Mouse (Mus musculus): ENCODE results near the gene Cdc26. TPM values are rescaled to one million over a fixed set of nuclear protein-coding genes. Genes with fewer than 3 reads are reported as not detected.

Gene Cdc26
- polyA plus RNA-seq, 1 experiment from 2014 or later = 99.8 TPM

GRCm38 (mm10) chr4:62360805-62361455 is 47.5 kb downstream of the Cdc26 start:
- Histone ChIP-seq H3K4me2 (ENCODE audit: low read length) (peak overlapping the region; percentile 90), H3K9me3 (ENCODE audit: control insufficient read depth, low read length) (no peaks in the 10 kb centered on the region), H3K27ac (ENCODE audit: low read length) (no peak overlapping the region), H3K9ac (replicated peaks; ENCODE audit: low read depth, low read length) (peak overlapping the region; percentile 72), H3K4me3 (replicated peaks; ENCODE audit: low read length) (peak overlapping the region; percentile 88), H3K36me3 (ENCODE audit: control insufficient read depth, insufficient read depth) (no peaks in the 10 kb centered on the region), H3K27me3 (replicated peaks; ENCODE audit: control insufficient read depth, insufficient read depth, low read length) (no peaks in the 10 kb centered on the region), H3K4me1 (replicated peaks; ENCODE audit: control insufficient read depth, insufficient read depth, low read length) (peaks cover 23% of the 10 kb centered on the region)
- ATAC-seq = no peak
- WGBS = under 1% methylated on average over 22 of the region's 22 CpGs

DNA sequence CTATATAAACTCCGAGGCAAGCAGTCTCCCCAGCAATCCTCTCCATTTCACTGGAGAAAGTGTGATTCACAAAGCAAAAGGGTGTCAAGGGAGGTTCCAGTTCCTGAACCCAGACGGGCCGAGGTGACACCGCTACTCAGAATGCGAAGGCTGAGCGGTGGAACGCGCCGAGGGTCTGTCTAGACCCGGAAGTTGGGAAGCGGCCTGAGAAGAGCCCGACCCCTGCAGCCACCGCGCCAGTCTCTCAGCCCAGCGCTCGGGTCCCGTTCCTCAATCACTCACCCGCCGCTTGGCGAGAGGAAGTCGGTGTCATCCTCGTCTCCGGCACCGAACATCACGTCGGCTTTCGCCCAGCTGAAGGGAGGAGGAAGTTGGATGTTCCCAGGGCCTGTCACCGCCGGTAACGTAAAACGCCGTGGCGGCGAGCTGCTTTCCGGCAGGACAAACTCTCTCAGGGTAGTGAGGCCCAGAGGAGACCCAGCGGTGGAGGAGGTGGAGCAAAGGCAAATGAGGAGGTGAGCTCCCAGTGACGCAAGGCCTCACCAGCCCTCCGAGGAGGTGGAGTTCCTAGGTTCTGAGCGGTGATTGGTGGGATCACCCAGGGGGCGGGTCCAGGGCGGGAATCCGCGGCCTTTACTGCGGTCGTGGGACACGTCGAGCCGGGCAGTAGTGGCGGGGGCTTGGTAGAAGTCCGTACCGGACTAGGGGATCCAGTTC is 48.2 kb downstream of the Cdc26 start, which contains the start of the genes Fkbp15 and Slc31a1:
Fkbp15 (minus strand) TSS at position 461 of the 717 bp plus-strand sequence.
Slc31a1 (plus strand) TSS at position 640 of the 717 bp plus-strand sequence.
- WGBS = under 1% methylated on average over 51 of the region's 51 CpGs
- H3K4me2 ChIP-seq (ENCODE audit: low read length) = peak within 1 kb of the TSS; percentile 90

GRCm38 (mm10) chr4:62359256-62359775 is 49.1 kb downstream of the Cdc26 start:
- no peak for ATAC-seq
- Histone ChIP-seq H3K4me3 (replicated peaks; ENCODE audit: low read length) (peak overlapping the region; percentile 88), H3K27me3 (replicated peaks; ENCODE audit: control insufficient read depth, insufficient read depth, low read length) (no peaks in the 10 kb centered on the region), H3K9ac (replicated peaks; ENCODE audit: low read depth, low read length) (peak overlapping the region; percentile 86), H3K27ac (ENCODE audit: low read length) (no peak overlapping the region), H3K36me3 (ENCODE audit: control insufficient read depth, insufficient read depth) (no peaks in the 10 kb centered on the region), H3K4me1 (replicated peaks; ENCODE audit: control insufficient read depth, insufficient read depth, low read length) (peaks cover 23% of the 10 kb centered on the region), H3K4me2 (ENCODE audit: low read length) (peak overlapping the region; percentile 85), H3K9me3 (ENCODE audit: control insufficient read depth, low read length) (no peaks in the 10 kb centered on the region)
- WGBS = 40% methylated on average over 7 of the region's 7 CpGs

More for the DNA sequence above, 48.2 kb downstream of the Cdc26 start, which contains the start of the genes Fkbp15 and Slc31a1:
- no peaks in the 10 kb centered on the region for H3K27me3 ChIP-seq (replicated peaks; ENCODE audit: control insufficient read depth, insufficient read depth, low read length)
- H3K4me3 ChIP-seq (replicated peaks; ENCODE audit: low read length) = peak within 1 kb of the TSS; percentile 88
- H3K4me1 ChIP-seq (replicated peaks; ENCODE audit: control insufficient read depth, insufficient read depth, low read length) = peaks cover 23% of the 10 kb centered on the region
- H3K36me3 ChIP-seq (ENCODE audit: control insufficient read depth, insufficient read depth) = no peaks in the 10 kb centered on the region
- H3K9me3 ChIP-seq (ENCODE audit: control insufficient read depth, low read length) = no peaks in the 10 kb centered on the region
- ATAC-seq = peak; percentile 100
- H3K9ac ChIP-seq (replicated peaks; ENCODE audit: low read depth, low read length) = peak within 1 kb of the TSS; percentile 86
- peak within 1 kb of the TSS; percentile 81 for H3K27ac ChIP-seq (ENCODE audit: low read length)

GRCm38 (mm10) chr4:62357631-62358148 is 50.8 kb downstream of the Cdc26 start:
- H3K4me2 ChIP-seq (ENCODE audit: low read length) = no peak overlapping the region
- H3K4me3 ChIP-seq (replicated peaks; ENCODE audit: low read length) = no peak overlapping the region
- no peak for ATAC-seq
- no peaks in the 10 kb centered on the region for H3K27me3 ChIP-seq (replicated peaks; ENCODE audit: control insufficient read depth, insufficient read depth, low read length)
- no peak overlapping the region for H3K9ac ChIP-seq (replicated peaks; ENCODE audit: low read depth, low read length)
- H3K27ac ChIP-seq (ENCODE audit: low read length) = no peak overlapping the region
- H3K9me3 ChIP-seq (ENCODE audit: control insufficient read depth, low read length) = no peaks in the 10 kb centered on the region
- 95% methylated on average over 1 of the region's 1 CpGs for WGBS
- H3K36me3 ChIP-seq (ENCODE audit: control insufficient read depth, insufficient read depth) = no peaks in the 10 kb centered on the region
- peaks cover 23% of the 10 kb centered on the region for H3K4me1 ChIP-seq (replicated peaks; ENCODE audit: control insufficient read depth, insufficient read depth, low read length)

- no peaks in the 10 kb centered on the region for H3K9me3 ChIP-seq (ENCODE audit: control insufficient read depth, low read length)
- no peaks in the 10 kb centered on the region for H3K27me3 ChIP-seq (replicated peaks; ENCODE audit: control insufficient read depth, insufficient read depth, low read length)
- no peak overlapping the region for H3K4me3 ChIP-seq (replicated peaks; ENCODE audit: low read length)
- WGBS = 98% methylated on average over 2 of the region's 2 CpGs
- H3K36me3 ChIP-seq (ENCODE audit: control insufficient read depth, insufficient read depth) = peaks cover 13% of the 10 kb centered on the region
- H3K4me2 ChIP-seq (ENCODE audit: low read length) = no peak overlapping the region
- no peak overlapping the region for H3K9ac ChIP-seq (replicated peaks; ENCODE audit: low read depth, low read length)
- ATAC-seq = no peak
- H3K27ac ChIP-seq (ENCODE audit: low read length) = no peak overlapping the region
- no peaks in the 10 kb centered on the region for H3K4me1 ChIP-seq (replicated peaks; ENCODE audit: control insufficient read depth, insufficient read depth, low read length)
Observed at GRCm38 (mm10) chr4:62349371-62349770, 59.1 kb downstream of the Cdc26 start.

DNA sequence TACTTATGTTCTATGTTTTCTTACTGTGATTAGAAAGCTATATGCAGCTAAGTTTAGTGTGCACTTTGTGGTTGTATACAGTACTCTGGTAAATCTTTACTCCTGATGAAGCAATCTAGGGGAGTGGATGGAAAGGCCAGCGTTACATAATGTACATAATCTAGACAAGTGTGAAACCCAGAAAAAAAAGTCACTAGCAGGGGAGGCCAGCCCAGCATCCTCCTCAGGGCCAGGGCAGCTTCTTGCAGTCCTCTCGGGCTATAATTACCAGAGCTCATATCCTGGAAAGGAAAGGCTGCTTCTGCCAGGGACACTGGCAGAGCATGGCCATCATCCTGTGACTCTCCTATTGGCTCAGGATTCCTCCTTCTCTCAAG is 60.1 kb downstream of the Cdc26 start:
- WGBS = 76% methylated on average over 2 of the region's 2 CpGs

GRCm38 (mm10) chr4:62347605-62348328 is 60.7 kb downstream of the Cdc26 start:
- no peak overlapping the region for H3K4me2 ChIP-seq (ENCODE audit: low read length)
- 85% methylated on average over 9 of the region's 9 CpGs for WGBS
- no peak overlapping the region for H3K27ac ChIP-seq (ENCODE audit: low read length)
- H3K27me3 ChIP-seq (replicated peaks; ENCODE audit: control insufficient read depth, insufficient read depth, low read length) = no peaks in the 10 kb centered on the region
- H3K9me3 ChIP-seq (ENCODE audit: control insufficient read depth, low read length) = no peaks in the 10 kb centered on the region
- peaks cover 13% of the 10 kb centered on the region for H3K36me3 ChIP-seq (ENCODE audit: control insufficient read depth, insufficient read depth)
- no peak for ATAC-seq
- H3K9ac ChIP-seq (replicated peaks; ENCODE audit: low read depth, low read length) = no peak overlapping the region
- no peak overlapping the region for H3K4me3 ChIP-seq (replicated peaks; ENCODE audit: low read length)
- no peaks in the 10 kb centered on the region for H3K4me1 ChIP-seq (replicated peaks; ENCODE audit: control insufficient read depth, insufficient read depth, low read length)

More for the DNA sequence above, 60.1 kb downstream of the Cdc26 start:
- Histone ChIP-seq H3K36me3 (ENCODE audit: control insufficient read depth, insufficient read depth) (peaks cover 13% of the 10 kb centered on the region), H3K9ac (replicated peaks; ENCODE audit: low read depth, low read length) (no peak overlapping the region), H3K4me1 (replicated peaks; ENCODE audit: control insufficient read depth, insufficient read depth, low read length) (no peaks in the 10 kb centered on the region), H3K9me3 (ENCODE audit: control insufficient read depth, low read length) (no peaks in the 10 kb centered on the region), H3K4me2 (ENCODE audit: low read length) (no peak overlapping the region), H3K4me3 (replicated peaks; ENCODE audit: low read length) (no peak overlapping the region), H3K27me3 (replicated peaks; ENCODE audit: control insufficient read depth, insufficient read depth, low read length) (no peaks in the 10 kb centered on the region), H3K27ac (ENCODE audit: low read length) (no peak overlapping the region)
- ATAC-seq = no peak

- no peaks in the 10 kb centered on the region for H3K27me3 ChIP-seq (replicated peaks; ENCODE audit: control insufficient read depth, insufficient read depth, low read length)
- no peaks in the 10 kb centered on the region for H3K4me1 ChIP-seq (replicated peaks; ENCODE audit: control insufficient read depth, insufficient read depth, low read length)
- H3K9me3 ChIP-seq (ENCODE audit: control insufficient read depth, low read length) = no peaks in the 10 kb centered on the region
- no peak overlapping the region for H3K27ac ChIP-seq (ENCODE audit: low read length)
- WGBS = 84% methylated on average over 4 of the region's 4 CpGs
- ATAC-seq = no peak
- no peak overlapping the region for H3K4me3 ChIP-seq (replicated peaks; ENCODE audit: low read length)
- no peak overlapping the region for H3K9ac ChIP-seq (replicated peaks; ENCODE audit: low read depth, low read length)
- no peak overlapping the region for H3K4me2 ChIP-seq (ENCODE audit: low read length)
- H3K36me3 ChIP-seq (ENCODE audit: control insufficient read depth, insufficient read depth) = peaks cover 15% of the 10 kb centered on the region
Observed at GRCm38 (mm10) chr4:62345827-62346226, 62.6 kb downstream of the Cdc26 start.

- H3K36me3 ChIP-seq (ENCODE audit: control insufficient read depth, insufficient read depth) = peaks cover 12% of the 10 kb centered on the region
Observed at GRCm38 (mm10) chr4:62344000-62344399, 64.4 kb downstream of the Cdc26 start.

More at GRCm38 (mm10) chr4:62344000-62344399, 64.4 kb downstream of the Cdc26 start:
- no peaks in the 10 kb centered on the region for H3K9me3 ChIP-seq (ENCODE audit: control insufficient read depth, low read length)
- no peaks in the 10 kb centered on the region for H3K4me1 ChIP-seq (replicated peaks; ENCODE audit: control insufficient read depth, insufficient read depth, low read length)
- H3K4me3 ChIP-seq (replicated peaks; ENCODE audit: low read length) = no peak overlapping the region
- ATAC-seq = no peak
- no peak overlapping the region for H3K27ac ChIP-seq (ENCODE audit: low read length)
- WGBS = 100% methylated on average over 1 of the region's 1 CpGs
- H3K27me3 ChIP-seq (replicated peaks; ENCODE audit: control insufficient read depth, insufficient read depth, low read length) = no peaks in the 10 kb centered on the region
- H3K9ac ChIP-seq (replicated peaks; ENCODE audit: low read depth, low read length) = no peak overlapping the region
- no peak overlapping the region for H3K4me2 ChIP-seq (ENCODE audit: low read length)

All from forebrain, embryonic 16.5 days (tissue).